Mouse (Mus musculus) cerebellum, adult 2 months (tissue): ENCODE results near the gene Slc22a17.

Experiments
- CTCF ChIP-seq: fragments of 200-500 bp; IDR thresholded peaks from 2 replicates; pipeline ENCODE4 v1.5.1; 2011; ENCODE audit warnings: low read depth, mild to moderate bottlenecking, control low read depth, low read length, moderate library complexity, borderline replicate concordance; ENCODE audit not compliant: insufficient read depth
- POLR2A ChIP-seq: fragments of 200-500 bp; IDR thresholded peaks from 2 replicates; pipeline ENCODE4 v1.6.1; 2011; ENCODE audit warnings: low read length, control low read depth, borderline replicate concordance; ENCODE audit not compliant: insufficient read depth

GRCm38 (mm10) chr14:54897445-54897844 is 15.5 kb downstream of the Slc22a17 start:
- TF ChIP-seq POLR2A (no peak), CTCF (no peak)
